In genomic region chr17:55956129-55956528, GRCm38 (mm10) we compare ENCODE assay signal across 8 mouse cellular contexts. TPM values are rescaled to one million over a fixed set of nuclear protein-coding genes. Genes with fewer than 3 reads are reported as not detected.
DNase-seq lines count a peak whose midpoint lies in the region; ATAC-seq lines count a peak whose summit lies in the region.

No protein-coding gene starts in this region.

- peak overlapping the region; percentile 61 for H3K4me2 ChIP-seq in embryonic facial prominence, embryonic 12.5 days (replicated peaks)
- H3K4me2 ChIP-seq in hindbrain, embryonic 13.5 days = peak overlapping the region; percentile 65

- under 1% methylated on average over 26 of the region's 26 CpGs for WGBS in embryonic facial prominence, embryonic 12.5 days
- under 1% methylated on average over 24 of the region's 26 CpGs for WGBS in hindbrain, embryonic 13.5 days

- H3K9me3 ChIP-seq in embryonic facial prominence, embryonic 12.5 days = no peaks in the 10 kb centered on the region
- H3K9me3 ChIP-seq in hindbrain, embryonic 13.5 days = no peaks in the 10 kb centered on the region

- peak overlapping the region; percentile 47; the same call in 1 of the 2 replicates for H3K9ac ChIP-seq in embryonic facial prominence, embryonic 12.5 days
- H3K9ac ChIP-seq in hindbrain, embryonic 13.5 days = peak overlapping the region; percentile 70

- peaks cover 18% of the 10 kb centered on the region for H3K4me1 ChIP-seq in embryonic facial prominence, embryonic 12.5 days
- peaks cover 43% of the 10 kb centered on the region for H3K4me1 ChIP-seq in hindbrain, embryonic 13.5 days (replicated peaks)

- H3K27me3 ChIP-seq in embryonic facial prominence, embryonic 12.5 days = peaks cover 11% of the 10 kb centered on the region
- peaks cover 23% of the 10 kb centered on the region for H3K27me3 ChIP-seq in hindbrain, embryonic 13.5 days

- no peaks in the 10 kb centered on the region for H3K36me3 ChIP-seq in embryonic facial prominence, embryonic 12.5 days
- 0 out of 2 replicates have a peak, but pooled peaks cover 5% of the 10 kb centered on the region for H3K36me3 ChIP-seq in hindbrain, embryonic 13.5 days

- ATAC-seq in embryonic facial prominence, embryonic 12.5 days (ENCODE audit: insufficient number of reproducible peaks, insufficient read depth, low FRiP score, low TSS enrichment) = no peak
- ATAC-seq in hindbrain, embryonic 13.5 days (ENCODE audit: low FRiP score) = peak; percentile 52

- no peak overlapping the region for H3K27ac ChIP-seq in embryonic facial prominence, embryonic 12.5 days
- H3K27ac ChIP-seq in hindbrain, embryonic 13.5 days = peak overlapping the region; percentile 66

- DNase-seq in B cell, adult 2 months = peak; percentile 34 to 44
- peak; percentile 84 for DNase-seq in adrenal gland, postnatal 14 days
- peak; percentile 62 to 68 for DNase-seq in layer of hippocampus, postnatal 25 days (ENCODE audit: extremely low spot score in 1 of 2, low spot score in 1 of 2)
- peak; percentile 84 for DNase-seq in lung, postnatal 10 days
- peak; percentile 86 for DNase-seq in right cerebral cortex, postnatal 25 days
- DNase-seq in gastrocnemius, postnatal 14 days = no peak

- intact Hi-C loops in gastrocnemius, postnatal 14 days (cut with DNase I; ENCODE audit: low total_unique reads) = no loop called here

- H3K4me3 ChIP-seq in embryonic facial prominence, embryonic 12.5 days = peak overlapping the region; percentile 45
- peak overlapping the region; percentile 48 for H3K4me3 ChIP-seq in hindbrain, embryonic 13.5 days

RNA-seq across cellular contexts. Expression of gene Yju2, which starts 2.8 kb away (rescaled TPM):
- 18.2 and 24.8 TPM in 2 replicates for total RNA-seq in adrenal gland, postnatal 14 days (2021)
- 26.8 and 28.3 TPM in 2 replicates for polyA plus RNA-seq in embryonic facial prominence, embryonic 12.5 days (2016; fragmentation: Nextera tagmentation; extraction: Ambion mirVana)
- 23.2 and 25.2 TPM in 2 replicates for polyA plus RNA-seq in hindbrain, embryonic 13.5 days (2015; fragmentation: Nextera tagmentation; extraction: Ambion mirVana)
- total RNA-seq in layer of hippocampus, postnatal 25 days (2021) = 10 to 100 TPM; 16.7 to 16.9 TPM
- 10 to 100 TPM in 1 of 2 experiments, 1 to 10 TPM in 1; 9.3 to 10.3 TPM for total RNA-seq in gastrocnemius, postnatal 14 days (2021)

RNA-seq across cellular contexts. Expression of gene Ebi3, which starts 3.7 kb away (rescaled TPM):
- total RNA-seq in adrenal gland, postnatal 14 days (2021) = 1.2 and 1.6 TPM in 2 replicates
- polyA plus RNA-seq in embryonic facial prominence, embryonic 12.5 days (2016; fragmentation: Nextera tagmentation; extraction: Ambion mirVana) = 1.6 and 2.3 TPM in 2 replicates
- 5.0 and 6.8 TPM in 2 replicates for polyA plus RNA-seq in hindbrain, embryonic 13.5 days (2015; fragmentation: Nextera tagmentation; extraction: Ambion mirVana)
- total RNA-seq in layer of hippocampus, postnatal 25 days (2021) = 1 to 10 TPM; 2.3 to 2.8 TPM
- under 1 TPM; 0.33 to 0.47 TPM for total RNA-seq in gastrocnemius, postnatal 14 days (2021)

RNA-seq across cellular contexts. Expression of gene Zfp119b, which starts 6.8 kb away (rescaled TPM):
- 4.4 and 5.4 TPM in 2 replicates for total RNA-seq in adrenal gland, postnatal 14 days (2021)
- polyA plus RNA-seq in embryonic facial prominence, embryonic 12.5 days (2016; fragmentation: Nextera tagmentation; extraction: Ambion mirVana) = 4.9 and 6.2 TPM in 2 replicates
- polyA plus RNA-seq in hindbrain, embryonic 13.5 days (2015; fragmentation: Nextera tagmentation; extraction: Ambion mirVana) = 8.2 and 8.7 TPM in 2 replicates
- total RNA-seq in layer of hippocampus, postnatal 25 days (2021) = 1 to 10 TPM; 3.1 to 3.4 TPM
- total RNA-seq in gastrocnemius, postnatal 14 days (2021) = 1 to 10 TPM; 3.1 to 3.7 TPM

RNA-seq across cellular contexts. Expression of gene Shd, which starts 14.1 kb away (rescaled TPM):
- 1.2 and 3.7 TPM in 2 replicates for total RNA-seq in adrenal gland, postnatal 14 days (2021)
- polyA plus RNA-seq in embryonic facial prominence, embryonic 12.5 days (2016; fragmentation: Nextera tagmentation; extraction: Ambion mirVana) = 41.4 and 46.8 TPM in 2 replicates
- polyA plus RNA-seq in hindbrain, embryonic 13.5 days (2015; fragmentation: Nextera tagmentation; extraction: Ambion mirVana) = 170 and 182 TPM in 2 replicates
- total RNA-seq in layer of hippocampus, postnatal 25 days (2021) = 10 to 100 TPM; 24.3 to 29.0 TPM
- under 1 TPM; 0.31 to 0.62 TPM for total RNA-seq in gastrocnemius, postnatal 14 days (2021)

RNA-seq across cellular contexts. Expression of gene Fsd1, which starts 30.2 kb away (rescaled TPM):
- 1.6 and 2.9 TPM in 2 replicates for total RNA-seq in adrenal gland, postnatal 14 days (2021)
- 52.0 and 54.7 TPM in 2 replicates for polyA plus RNA-seq in embryonic facial prominence, embryonic 12.5 days (2016; fragmentation: Nextera tagmentation; extraction: Ambion mirVana)
- 159 and 172 TPM in 2 replicates for polyA plus RNA-seq in hindbrain, embryonic 13.5 days (2015; fragmentation: Nextera tagmentation; extraction: Ambion mirVana)
- total RNA-seq in layer of hippocampus, postnatal 25 days (2021) = 10 to 100 TPM; 72.4 to 82.6 TPM
- total RNA-seq in gastrocnemius, postnatal 14 days (2021) = under 1 TPM in 1 of 2 experiments, not detected in 1; 0.55 TPM
